9 mouse cellular contexts compared by ENCODE assay signal in the genomic region with DNA sequence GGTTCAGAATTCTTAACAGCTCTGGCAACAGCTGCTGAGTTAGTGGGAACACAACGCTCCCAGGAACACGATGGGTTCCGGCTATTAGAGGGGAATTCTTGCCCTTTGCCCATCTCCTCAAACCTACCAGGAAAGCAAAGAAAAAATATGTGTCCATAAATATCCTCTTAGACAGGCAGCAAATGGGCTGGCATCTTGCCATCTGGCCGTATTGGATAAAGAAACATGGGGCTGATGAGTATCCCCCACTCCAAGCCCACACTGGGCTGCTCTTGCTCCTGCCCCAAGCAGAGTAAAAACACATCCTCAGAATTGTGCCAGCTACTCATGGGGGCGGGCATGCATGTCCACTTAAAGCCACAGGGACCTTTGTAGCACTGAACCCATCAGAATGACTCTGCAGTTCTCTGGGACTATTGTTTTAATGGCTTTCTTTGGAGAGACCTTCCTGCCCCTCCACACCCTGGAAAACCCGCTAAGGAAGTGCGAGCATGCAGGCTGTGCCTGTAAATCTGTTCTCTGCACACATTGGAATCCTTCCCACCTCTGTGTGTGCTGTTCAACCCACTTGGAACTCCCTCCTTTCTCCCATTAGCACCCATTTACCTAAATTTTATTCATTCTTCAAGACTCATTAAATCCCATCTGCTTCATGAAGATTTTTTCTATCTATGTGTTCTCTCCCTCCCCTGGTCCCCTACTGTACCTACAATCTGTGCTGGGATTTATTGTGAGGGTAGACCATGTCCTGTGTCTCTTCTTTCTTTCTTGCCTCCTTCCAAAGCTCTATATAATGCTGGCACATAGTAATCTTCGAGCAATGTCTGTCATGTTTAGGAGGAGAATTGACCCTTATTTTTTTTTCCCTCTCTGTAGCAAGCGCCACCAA.
DNase-seq lines count a peak whose midpoint lies in the region; ATAC-seq lines count a peak whose summit lies in the region.
"Had no signal": no experiment of that assay in that cellular context is flagged by ENCODE, and none has a peak within 500 bp of the region (broad histone marks: within the 10 kb centered on the region; RNA-seq: fewer than 3 reads in every experiment).

No protein-coding gene starts in this region.

- 59% methylated on average over 9 of the region's 9 CpGs for WGBS in hindbrain, embryonic 15.5 days
- WGBS in hindbrain, embryonic 10.5 days = 82% methylated on average over 9 of the region's 9 CpGs
- 29% methylated on average over 9 of the region's 9 CpGs for WGBS in neural tube, embryonic 14.5 days

- no peaks in the 10 kb centered on the region for H3K36me3 ChIP-seq in hindbrain, embryonic 15.5 days
- H3K36me3 ChIP-seq in hindbrain, embryonic 10.5 days = no peaks in the 10 kb centered on the region
- no peaks in the 10 kb centered on the region for H3K36me3 ChIP-seq in neural tube, embryonic 14.5 days (ENCODE audit: control insufficient read depth, insufficient read depth, low read length)
- H3K36me3 ChIP-seq: G1E; liver, embryonic 13.5 days had no signal

- peak overlapping the region; percentile 18; the same call in 1 of the 2 replicates for H3K27ac ChIP-seq in hindbrain, embryonic 15.5 days (replicated peaks)
- H3K27ac ChIP-seq in hindbrain, embryonic 10.5 days = no peak overlapping the region
- H3K27ac ChIP-seq in neural tube, embryonic 14.5 days (ENCODE audit: low read depth, low read length) = no peak overlapping the region
- H3K27ac ChIP-seq: liver, embryonic 13.5 days had no signal

- no peak overlapping the region for H3K4me3 ChIP-seq in hindbrain, embryonic 15.5 days
- no peak overlapping the region for H3K4me3 ChIP-seq in hindbrain, embryonic 10.5 days
- no peak overlapping the region for H3K4me3 ChIP-seq in neural tube, embryonic 14.5 days (ENCODE audit: low read depth, low read length)
- H3K4me3 ChIP-seq: liver, embryonic 13.5 days had no signal

- peaks cover 10% of the 10 kb centered on the region for H3K4me1 ChIP-seq in hindbrain, embryonic 15.5 days (replicated peaks)
- H3K4me1 ChIP-seq in hindbrain, embryonic 10.5 days (replicated peaks) = no peaks in the 10 kb centered on the region
- H3K4me1 ChIP-seq in neural tube, embryonic 14.5 days (ENCODE audit: control insufficient read depth, insufficient read depth, low read length) = no peaks in the 10 kb centered on the region
- H3K4me1 ChIP-seq: liver, embryonic 13.5 days had no signal

- H3K9me3 ChIP-seq in hindbrain, embryonic 15.5 days = no peaks in the 10 kb centered on the region
- no peaks in the 10 kb centered on the region for H3K9me3 ChIP-seq in hindbrain, embryonic 10.5 days
- no peaks in the 10 kb centered on the region for H3K9me3 ChIP-seq in neural tube, embryonic 14.5 days (ENCODE audit: control insufficient read depth, low read length)

- peak; percentile 59; the same call in 1 of the 2 replicates for ATAC-seq in hindbrain, embryonic 15.5 days (ENCODE audit: low FRiP score, low read depth)
- peak; percentile 78 for ATAC-seq in neural tube, embryonic 14.5 days (ENCODE audit: low read depth)

- no peak for DNase-seq in hindbrain, embryonic 10.5 days (ENCODE audit: low spot score)
- DNase-seq in cerebellum, postnatal 36 days = peak; percentile 13 to 14
- peak; percentile 67 for DNase-seq in kidney, adult 18-20 months
- no peak for DNase-seq in c-Kit-positive CD71-positive TER-119-positive erythroid progenitor cells, embryonic 14.5 days (ENCODE audit: low spot score)
- no peak for DNase-seq in lung, postnatal 25 days (ENCODE audit: low spot score)
- DNase-seq: liver, embryonic 13.5 days had no signal

- H3K4me2 ChIP-seq in hindbrain, embryonic 15.5 days = no peak overlapping the region
- H3K4me2 ChIP-seq in neural tube, embryonic 14.5 days (ENCODE audit: low read depth, low read length) = no peak overlapping the region
- H3K4me2 ChIP-seq: liver, embryonic 13.5 days had no signal

- no peaks in the 10 kb centered on the region for H3K27me3 ChIP-seq in hindbrain, embryonic 15.5 days
- H3K27me3 ChIP-seq in hindbrain, embryonic 10.5 days (ENCODE audit: insufficient read depth, poor library complexity, severe bottlenecking) = no peaks in the 10 kb centered on the region
- no peaks in the 10 kb centered on the region for H3K27me3 ChIP-seq in neural tube, embryonic 14.5 days (ENCODE audit: control insufficient read depth, insufficient read depth, low read length)
- H3K27me3 ChIP-seq: liver, embryonic 13.5 days had no signal

- H3K9ac ChIP-seq in hindbrain, embryonic 15.5 days = no peak overlapping the region
- H3K9ac ChIP-seq in neural tube, embryonic 14.5 days (replicated peaks; ENCODE audit: low read depth, low read length) = no peak overlapping the region
- H3K9ac ChIP-seq: liver, embryonic 13.5 days had no signal

Comparison
In these comparisons a context has a peak if more than half of its experiments do, and no peak if none do; other contexts are left out.
1. DNase-seq: peak in cerebellum, postnatal 36 days (2 of 2) and kidney, adult 18-20 months (single experiment); none in hindbrain, embryonic 10.5 days (single experiment), c-Kit-positive CD71-positive TER-119-positive erythroid progenitor cells, embryonic 14.5 days (single experiment) and lung, postnatal 25 days (single experiment).